Mouse (Mus musculus) bone marrow macrophage, adult 2 months (primary cell): ENCODE measurements around the gene Smim24.

Experiments
- CTCF ChIP-seq: IDR thresholded peaks from 2 replicates; pipeline ENCODE4 v1.5.1; 2012; ENCODE audit warnings: low read depth, mild to moderate bottlenecking, low read length, moderate library complexity
- POLR2A ChIP-seq: IDR thresholded peaks from 2 replicates; pipeline ENCODE4 v1.6.1; 2012; ENCODE audit warnings: mild to moderate bottlenecking, low read depth, low read length, borderline replicate concordance

- no peak for TF ChIP-seq POLR2A
- no peak for TF ChIP-seq CTCF
These were observed 17.5 kb upstream of the Smim24 start for GRCm38 (mm10) chr10:81375322-81375721.
